Comparison of ENCODE assay signal across 26 mouse cellular contexts in genomic region chr17:35733398-35733797, GRCm38 (mm10). TPM values are rescaled to one million over a fixed set of nuclear protein-coding genes. Genes with fewer than 3 reads are reported as not detected.
"Had no signal": no experiment of that assay in that cellular context is flagged by ENCODE, and none has a peak within 500 bp of the region (broad histone marks: within the 10 kb centered on the region; RNA-seq: fewer than 3 reads in every experiment).

No protein-coding gene starts in this region.

- DNase-seq: gastrocnemius, postnatal 25 days; heart, adult 18-20 months; heart, postnatal 10 days; heart, postnatal 4 days; kidney, adult 18-20 months; kidney, adult 8-10 months; kidney, postnatal 10 days; kidney, postnatal 25 days; kidney, postnatal 4 days; liver; liver, embryonic 13.5 days had no signal

- H3K27ac ChIP-seq: heart, embryonic 10.5 days; hindbrain, embryonic 10.5 days; hindbrain, embryonic 12.5 days; hindbrain, embryonic 14.5 days; intestine, embryonic 15.5 days; layer of hippocampus, adult 2 months; left cerebral cortex, adult 2 months; limb, embryonic 10.5 days; limb, embryonic 12.5 days; liver, embryonic 13.5 days; liver, embryonic 15.5 days had no signal

- ATAC-seq: hindbrain, embryonic 16.5 days; inflammation-experienced regulatory T-cells, adult 6 months; intestine, embryonic 15.5 days; intestine, postnatal 0 days had no signal

- H3K4me3 ChIP-seq: heart, embryonic 10.5 days; heart, embryonic 12.5 days; hindbrain, embryonic 10.5 days; hindbrain, embryonic 12.5 days; intestine, embryonic 15.5 days; layer of hippocampus, adult 2 months; left cerebral cortex, adult 2 months; limb, embryonic 10.5 days; limb, embryonic 12.5 days; liver, embryonic 13.5 days; liver, embryonic 15.5 days had no signal

RNA-seq across cellular contexts. Expression of gene Ddr1, which starts 29.0 kb away (rescaled TPM):
- total RNA-seq: granulocyte monocyte progenitor cell, adult 5-6 weeks had no signal
